Mouse (Mus musculus) bone marrow macrophage, adult 2 months (primary cell): ENCODE measurements at regions not wholly inside any gene's neighbourhood (a gene's known extent, or its start where the extent isn't known, plus 50 kb on each side); places are given as distances from the start of the nearest gene placed in this dataset.

Experiments used
- CTCF ChIP-seq: IDR thresholded peaks from 2 replicates; pipeline ENCODE4 v1.5.1; 2012; ENCODE audit warnings: low read depth, mild to moderate bottlenecking, low read length, moderate library complexity
- POLR2A ChIP-seq: IDR thresholded peaks from 2 replicates; pipeline ENCODE4 v1.6.1; 2012; ENCODE audit warnings: mild to moderate bottlenecking, low read depth, low read length, borderline replicate concordance

DNA sequence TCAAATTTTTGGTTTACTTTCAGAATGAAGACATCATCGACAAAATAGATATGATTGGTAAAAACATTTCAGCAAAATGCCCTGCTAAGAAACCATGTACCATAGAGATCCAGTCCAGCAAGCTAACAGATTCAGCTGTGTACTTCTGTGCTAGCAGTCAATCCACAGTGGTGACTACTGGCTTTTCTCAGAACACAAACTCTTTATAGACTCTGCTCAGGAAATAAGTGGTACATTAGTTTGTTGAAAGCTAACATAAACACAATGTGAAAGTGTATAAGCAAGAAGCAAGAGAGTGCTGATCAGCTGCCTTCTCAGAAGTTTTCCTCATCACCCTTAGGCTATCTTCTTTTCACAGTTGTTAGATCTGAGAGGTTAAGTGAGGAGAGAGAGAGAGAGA is 99.2 kb upstream of the Try4 start:
- TF ChIP-seq CTCF: no peak
- no peak for TF ChIP-seq POLR2A
